Comparison of ENCODE assay signal across 11 mouse cellular contexts in genomic region chr8:70671615-70672324, GRCm38 (mm10). TPM values are rescaled to one million over a fixed set of nuclear protein-coding genes. Genes with fewer than 3 reads are reported as not detected.
A peak's percentile ranks its signal among the peaks of the same experiment; 100 is the strongest.
DNase-seq lines count a peak whose midpoint lies in the region; ATAC-seq and TF ChIP-seq lines count a peak whose summit lies in the region.
"Had no signal": no experiment of that assay in that cellular context is flagged by ENCODE, and none has a peak within 500 bp of the region (broad histone marks: within the 10 kb centered on the region; RNA-seq: fewer than 3 reads in every experiment).

No protein-coding gene starts in this region.

- TF ChIP-seq EP300 in liver, postnatal 0 days (IDR thresholded peaks at IDR 0.05; ENCODE audit: low read depth): no peak

- intact Hi-C loops in heart, postnatal 14 days (cut with DNase I): loop anchor here (1.0 kb wide), 1 partner anchor 29 kb away; no protein-coding TSS in a partner anchor

- peaks cover 23% of the 10 kb centered on the region for H3K4me1 ChIP-seq in liver, postnatal 0 days (ENCODE audit: insufficient read depth)

- H3K9me3 ChIP-seq in liver, postnatal 0 days (ENCODE audit: low read length): no peaks in the 10 kb centered on the region
- H3K9me3 ChIP-seq: limb, embryonic 13.5 days had no signal

- TF ChIP-seq CTCF in liver, postnatal 0 days (IDR thresholded peaks at IDR 0.05; ENCODE audit: low read depth): no peak

- no peaks in the 10 kb centered on the region for H3K27me3 ChIP-seq in liver, postnatal 0 days (ENCODE audit: insufficient read depth, low read length)
- H3K27me3 ChIP-seq: limb, embryonic 13.5 days had no signal

- no peak overlapping the region for H3K9ac ChIP-seq in liver, postnatal 0 days (replicated peaks)

- H3K4me2 ChIP-seq in liver, postnatal 0 days (ENCODE audit: low read depth, low read length): no peak overlapping the region

- H3K4me3 ChIP-seq in liver, postnatal 0 days (ENCODE audit: low read depth, low read length): no peak overlapping the region

- H3K27ac ChIP-seq in liver, postnatal 0 days (ENCODE audit: low read depth): 0 out of 2 replicates have a peak overlapping the region, but pooled peaks have one; percentile 99

- DNase-seq in 3T3-L1 (ENCODE audit: low read depth, low spot score): peak; percentile 58
- peak; percentile 76 for DNase-seq in Muller cell, postnatal 12 days (ENCODE audit: inconsistent ontology term)
- peak; percentile 65 to 66 for DNase-seq in heart, postnatal 14 days
- no peak for DNase-seq in liver, postnatal 0 days
- DNase-seq in cerebellum, postnatal 25 days: no peak
- no peak for DNase-seq in right cerebral cortex, postnatal 14 days
- DNase-seq: adrenal gland, postnatal 36 days had no signal

- no peak for ATAC-seq in liver, postnatal 0 days
- no peak for ATAC-seq in megakaryocyte-erythroid progenitor cell, adult 5-6 weeks (replicated peaks; ENCODE audit: low FRiP score, low TSS enrichment, poor library complexity, severe bottlenecking)
- no peak for ATAC-seq in monocyte, adult 5-6 weeks (replicated peaks; ENCODE audit: insufficient number of reproducible peaks, low FRiP score, low TSS enrichment, poor library complexity, severe bottlenecking)

- H3K36me3 ChIP-seq in liver, postnatal 0 days (replicated peaks; ENCODE audit: insufficient read depth, low read length): no peaks in the 10 kb centered on the region

- 71% methylated on average over 10 of the region's 10 CpGs for WGBS in liver, postnatal 0 days (ENCODE audit: insufficient replicate concordance)

RNA-seq across cellular contexts. Expression of gene Lsm4, which starts 1.3 kb away (rescaled TPM):
- 10 to 100 TPM; 75.0 to 76.5 TPM for total RNA-seq in heart, postnatal 14 days (2021)
- 98.5 and 103 TPM in 2 replicates for polyA plus RNA-seq in liver, postnatal 0 days (2015; fragmentation: Nextera tagmentation; extraction: Ambion mirVana)
- total RNA-seq in megakaryocyte-erythroid progenitor cell, adult 5-6 weeks (2014; fragmentation: Nextera tagmentation): 286 and 287 TPM in 2 replicates
- total RNA-seq in megakaryocyte-erythroid progenitor cell, adult 5-6 weeks (2017): 240 and 290 TPM in 2 replicates
- 69.1 to 93.3 TPM (median 80.9 TPM) in 3 replicates for total RNA-seq in monocyte, adult 5-6 weeks (2017)

RNA-seq across cellular contexts. Expression of gene Pgpep1, which starts 11.6 kb away (rescaled TPM):
- total RNA-seq in heart, postnatal 14 days (2021): 10 to 100 TPM; 38.4 to 46.8 TPM
- polyA plus RNA-seq in liver, postnatal 0 days (2015; fragmentation: Nextera tagmentation; extraction: Ambion mirVana): 31.0 and 32.2 TPM in 2 replicates
- 6.3 and 8.8 TPM in 2 replicates for total RNA-seq in megakaryocyte-erythroid progenitor cell, adult 5-6 weeks (2014; fragmentation: Nextera tagmentation)
- total RNA-seq in megakaryocyte-erythroid progenitor cell, adult 5-6 weeks (2017): 4.6 and 5.1 TPM in 2 replicates
- total RNA-seq in monocyte, adult 5-6 weeks (2017): 2.3 to 4.9 TPM (median 3.3 TPM) in 3 replicates

RNA-seq across cellular contexts. Expression of gene Jund, which starts 27.0 kb away (rescaled TPM):
- 100 to 1,000 TPM; 159 to 162 TPM for total RNA-seq in heart, postnatal 14 days (2021)
- 19.6 and 38.4 TPM in 2 replicates for polyA plus RNA-seq in liver, postnatal 0 days (2015; fragmentation: Nextera tagmentation; extraction: Ambion mirVana)
- total RNA-seq in megakaryocyte-erythroid progenitor cell, adult 5-6 weeks (2014; fragmentation: Nextera tagmentation): 18.8 and 34.4 TPM in 2 replicates
- total RNA-seq in megakaryocyte-erythroid progenitor cell, adult 5-6 weeks (2017): 44.8 and 48.7 TPM in 2 replicates
- 131 to 182 TPM (median 168 TPM) in 3 replicates for total RNA-seq in monocyte, adult 5-6 weeks (2017)

RNA-seq across cellular contexts. Expression of gene Iqcn, which starts 31.5 kb away (rescaled TPM):
- under 1 TPM; 0.10 to 0.12 TPM for total RNA-seq in heart, postnatal 14 days (2021)
- polyA plus RNA-seq in liver, postnatal 0 days (2015; fragmentation: Nextera tagmentation; extraction: Ambion mirVana): 0.02 TPM in 1 of 2 replicates, not detected in the other
- total RNA-seq in megakaryocyte-erythroid progenitor cell, adult 5-6 weeks (2014; fragmentation: Nextera tagmentation): not detected in 2 replicates
- not detected in 2 replicates for total RNA-seq in megakaryocyte-erythroid progenitor cell, adult 5-6 weeks (2017)
- 0.67 to 0.78 TPM in 2 of 3 replicates, not detected in the other for total RNA-seq in monocyte, adult 5-6 weeks (2017)
- total RNA-seq: adrenal gland, postnatal 36 days had no signal
- polyA plus RNA-seq: limb, embryonic 13.5 days had no signal

RNA-seq across cellular contexts. Expression of gene Gdf15, which starts 39.5 kb away (rescaled TPM):
- 1 to 10 TPM in 1 of 2 experiments, under 1 TPM in 1; 0.41 to 1.6 TPM for total RNA-seq in heart, postnatal 14 days (2021)
- 2.1 and 2.3 TPM in 2 replicates for polyA plus RNA-seq in liver, postnatal 0 days (2015; fragmentation: Nextera tagmentation; extraction: Ambion mirVana)
- total RNA-seq in megakaryocyte-erythroid progenitor cell, adult 5-6 weeks (2014; fragmentation: Nextera tagmentation): not detected in 2 replicates
- not detected in 2 replicates for total RNA-seq in megakaryocyte-erythroid progenitor cell, adult 5-6 weeks (2017)
- total RNA-seq in monocyte, adult 5-6 weeks (2017): 0.19 to 3.8 TPM in 2 of 3 replicates, not detected in the other
- total RNA-seq: neutrophil, adult 5-6 weeks had no signal
- polyA plus RNA-seq: limb, embryonic 13.5 days had no signal

Comparison
In these comparisons a context has a peak if more than half of its experiments do, and no peak if none do; other contexts are left out.
1. DNase-seq: peak in 3T3-L1 (single experiment), Muller cell, postnatal 12 days (single experiment) and heart, postnatal 14 days (2 of 2); none in liver, postnatal 0 days (single experiment), cerebellum, postnatal 25 days (0 of 2) and right cerebral cortex, postnatal 14 days (single experiment).